Mouse (Mus musculus): ENCODE data around the gene Sbno2. TPM values are rescaled to one million over a fixed set of nuclear protein-coding genes. Genes with fewer than 3 reads are reported as not detected.

Sbno2 gene
- 9.2 and 12.5 TPM in 2 replicates for total RNA-seq (2015; ENCODE audit: low replicate concordance)
- total RNA-seq (2017; ENCODE audit: low replicate concordance), result 17.1 and 20.9 TPM in 2 replicates

DNA sequence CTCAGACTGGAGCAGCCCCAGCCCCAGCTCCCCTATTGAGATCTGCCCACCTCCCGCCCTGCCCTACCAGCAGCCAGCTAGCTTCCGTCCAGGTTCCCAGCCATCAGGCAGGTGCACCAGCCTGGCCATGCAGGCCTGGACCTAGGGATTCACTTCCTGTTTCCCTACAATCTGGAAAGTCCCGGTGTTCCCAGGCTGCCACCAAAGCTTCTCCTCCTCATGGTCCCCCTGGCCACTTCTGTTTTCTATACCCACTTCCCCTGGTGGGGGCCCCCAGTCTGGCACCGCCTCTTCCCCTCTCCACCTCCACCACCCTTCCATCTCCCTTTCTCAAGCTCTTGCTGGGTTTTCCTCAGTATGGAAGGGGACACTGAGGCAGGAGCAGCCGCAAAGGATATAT, at the start of gene Sbno2:
Sbno2 (minus strand) TSS at position 112 of the 400 bp plus-strand sequence.
- no peak for ATAC-seq (replicated peaks; ENCODE audit: low FRiP score, poor library complexity, severe bottlenecking)

DNA sequence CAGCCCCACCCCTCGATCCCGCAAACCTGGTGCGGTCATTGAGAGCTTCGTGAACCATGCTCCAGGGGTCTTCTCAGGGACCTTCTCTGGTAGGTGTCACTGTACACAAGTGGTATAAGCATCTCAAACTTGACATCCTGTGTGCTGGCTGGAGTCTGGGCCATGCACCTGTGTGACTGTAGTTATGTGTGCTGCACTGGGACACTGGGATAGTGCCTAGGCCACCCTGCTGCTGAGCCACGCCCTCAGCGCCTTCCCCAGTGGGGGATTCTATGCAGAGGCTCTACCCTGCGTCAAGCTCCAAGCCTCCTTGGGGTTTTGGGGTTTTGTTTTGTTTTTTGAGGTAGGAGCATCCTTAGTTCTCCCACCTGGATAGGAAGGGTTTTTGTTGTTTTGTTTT, 49.0 kb upstream of the Sbno2 start:
- no peak for ATAC-seq (replicated peaks; ENCODE audit: low FRiP score, poor library complexity, severe bottlenecking)

DNA sequence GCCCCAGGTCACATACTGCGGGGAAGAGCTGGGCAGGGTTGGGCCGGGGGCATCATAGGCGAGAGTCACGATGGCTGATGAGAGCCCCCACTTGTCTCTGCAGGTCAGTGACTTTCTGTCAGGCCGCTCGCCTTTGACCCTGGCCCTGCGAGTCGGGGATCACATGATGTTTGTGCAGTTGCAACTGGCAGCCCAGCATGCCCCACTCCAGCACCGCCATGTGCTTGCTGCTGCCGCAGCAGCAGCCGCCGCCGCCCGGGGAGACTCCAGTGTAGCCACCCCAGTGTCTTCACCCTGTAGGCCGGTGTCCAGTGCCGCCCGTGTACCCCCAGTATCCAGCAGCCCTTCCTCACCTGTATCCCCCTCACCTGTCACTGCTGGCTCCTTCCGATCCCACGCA, 48.3 kb upstream of the Sbno2 start:
- ATAC-seq (replicated peaks; ENCODE audit: low FRiP score, poor library complexity, severe bottlenecking), result no peak

DNA sequence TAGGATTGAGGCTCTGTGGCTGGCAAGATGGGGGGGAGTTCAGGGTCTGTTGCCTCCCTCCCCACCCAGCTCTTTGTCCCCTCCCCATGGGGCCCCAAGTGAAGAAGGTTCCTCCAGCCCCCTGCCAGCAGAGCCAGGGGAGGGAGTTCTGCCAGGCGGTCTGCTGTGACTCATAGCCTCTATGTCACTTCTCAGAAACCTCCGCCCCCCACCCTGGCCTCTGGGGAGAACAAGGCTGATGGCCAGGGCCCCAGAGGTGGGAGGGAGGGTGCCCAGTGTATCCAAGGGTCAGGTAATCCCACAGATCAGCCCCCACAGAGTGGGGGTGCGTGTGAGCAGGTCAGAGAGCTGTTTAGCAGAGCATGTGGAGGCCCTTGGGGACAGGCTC, 47.5 kb upstream of the Sbno2 start:
- ATAC-seq (replicated peaks; ENCODE audit: low FRiP score, poor library complexity, severe bottlenecking), result no peak

DNA sequence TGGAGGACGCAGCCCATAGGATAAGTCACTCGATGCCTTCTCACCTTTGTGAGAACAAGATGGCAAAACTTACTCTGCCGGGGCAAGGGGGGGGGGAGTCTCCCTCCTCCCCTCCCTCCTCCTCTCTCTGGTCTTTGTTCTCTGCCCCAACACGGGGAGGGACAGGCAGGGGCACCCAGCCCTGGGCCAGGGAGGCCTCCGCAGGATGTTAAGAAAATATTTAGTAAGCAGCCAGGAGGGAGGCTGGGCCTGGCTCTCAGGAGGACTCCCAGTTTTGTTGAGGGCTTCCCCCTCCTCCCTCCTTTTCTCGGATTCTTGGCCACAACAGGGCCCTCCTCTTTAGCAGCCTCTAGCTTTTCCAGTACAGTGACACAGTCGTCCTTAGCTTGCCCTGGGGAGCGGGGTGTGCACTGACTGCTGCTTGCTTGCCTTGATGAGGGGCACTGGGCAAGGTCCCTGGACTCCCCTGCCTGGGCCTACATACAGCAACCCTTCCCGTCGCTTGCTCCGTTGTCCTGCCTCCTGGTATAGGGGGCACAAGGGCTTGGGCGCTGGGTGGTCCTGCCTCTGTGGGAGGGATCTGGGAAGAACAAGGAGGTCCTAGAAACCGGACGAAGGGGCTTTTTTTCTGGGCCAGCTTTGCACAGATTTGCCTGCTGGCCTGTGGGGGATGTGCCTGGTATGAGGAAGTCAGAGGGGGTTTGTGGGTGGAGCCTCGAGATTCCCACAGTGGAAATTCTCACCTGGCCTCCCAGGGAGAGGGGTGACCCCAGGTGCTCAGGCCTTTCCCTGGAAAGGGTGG, 46.9 kb upstream of the Sbno2 start:
- no peak for ATAC-seq (replicated peaks; ENCODE audit: low FRiP score, poor library complexity, severe bottlenecking)

DNA sequence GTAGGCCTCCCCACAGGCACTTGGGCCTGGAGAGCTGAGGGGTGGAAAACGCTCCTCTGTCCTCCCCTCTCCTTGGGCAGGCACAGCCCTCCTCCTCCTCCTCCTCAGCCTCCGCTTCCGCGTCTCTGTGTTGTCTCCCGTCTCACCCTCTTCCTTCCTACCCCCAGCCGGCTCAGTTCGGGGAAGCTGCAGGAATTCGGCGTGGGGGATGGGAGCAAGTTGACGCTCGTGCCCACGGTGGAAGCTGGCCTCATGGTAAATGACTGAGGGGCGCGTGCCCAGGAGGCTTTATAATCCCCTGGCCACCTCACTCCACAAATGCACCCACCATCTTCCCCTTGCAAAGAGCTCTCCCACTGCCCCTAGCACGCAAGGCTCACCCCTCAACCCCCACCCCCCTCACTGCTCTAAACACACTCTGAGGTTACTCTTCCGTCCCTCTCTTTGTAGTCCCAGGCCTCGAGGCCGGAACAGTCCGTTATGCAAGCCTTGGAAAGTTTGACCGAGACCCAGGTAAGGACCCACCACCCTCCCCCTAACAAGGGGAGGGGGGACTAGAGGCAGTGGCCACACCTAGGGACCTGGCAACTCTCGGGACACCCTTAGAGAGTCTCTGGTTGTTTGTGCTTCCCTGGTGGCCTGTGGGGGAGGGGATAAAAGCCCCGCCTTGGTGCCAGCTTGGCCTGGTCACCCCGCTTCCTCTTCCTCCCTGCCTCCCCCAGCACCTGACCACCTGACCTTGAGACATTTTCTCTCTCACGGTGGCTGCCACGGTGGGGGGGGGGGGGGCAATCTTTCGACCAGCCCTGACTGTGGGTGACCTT, 46.1 kb upstream of the Sbno2 start:
- ATAC-seq (replicated peaks; ENCODE audit: low FRiP score, poor library complexity, severe bottlenecking), result no peak

DNA sequence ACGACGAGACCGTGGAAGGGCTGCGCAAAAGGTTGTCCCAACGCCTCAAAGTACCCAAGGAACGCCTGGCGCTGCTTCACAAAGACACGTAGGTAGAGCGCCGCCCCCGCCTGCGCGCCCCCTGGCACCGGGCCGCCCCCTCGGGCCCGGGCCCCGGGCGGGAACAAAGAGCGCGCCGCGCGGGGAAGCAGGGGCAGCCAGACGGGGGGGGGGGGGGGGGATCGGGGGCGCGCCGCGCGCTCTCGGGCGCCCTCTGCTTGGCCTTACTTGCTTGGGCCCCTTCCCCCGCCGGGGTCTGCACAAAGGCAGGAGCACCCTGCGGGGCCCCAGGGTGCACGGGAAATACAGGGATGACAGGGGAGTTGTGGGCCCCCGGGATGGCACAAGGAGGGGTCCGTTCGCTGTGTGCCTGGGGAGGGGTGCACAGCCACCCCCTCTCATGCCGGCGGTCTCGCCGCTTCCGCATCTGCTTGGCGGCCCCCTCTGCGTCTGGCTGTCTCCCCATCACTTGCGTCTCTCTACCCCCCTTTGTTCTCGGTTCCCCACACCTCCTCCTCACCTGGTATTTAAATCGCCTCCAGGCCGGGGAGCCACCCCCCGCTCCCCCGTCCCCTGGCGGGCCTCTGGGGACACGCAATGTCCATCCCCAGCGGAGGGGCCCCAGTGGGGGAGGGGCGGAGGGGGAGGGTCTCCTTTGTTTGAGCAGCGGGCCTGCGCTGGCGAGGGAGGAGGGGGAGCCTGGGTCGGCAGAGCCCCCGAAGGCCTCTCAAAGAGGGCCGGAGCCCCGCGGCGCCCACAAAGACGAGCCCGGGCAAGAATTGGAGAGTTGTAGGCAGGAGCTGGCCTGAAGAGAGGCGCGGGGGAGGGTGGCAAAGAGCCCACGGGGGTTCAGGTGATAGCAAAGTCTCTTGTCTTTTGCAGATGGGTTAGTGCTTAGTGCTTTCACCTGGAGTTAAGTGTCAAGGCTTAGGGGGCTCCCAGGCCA, 45.1 kb upstream of the Sbno2 start:
- no peak for ATAC-seq (replicated peaks; ENCODE audit: low FRiP score, poor library complexity, severe bottlenecking)

DNA sequence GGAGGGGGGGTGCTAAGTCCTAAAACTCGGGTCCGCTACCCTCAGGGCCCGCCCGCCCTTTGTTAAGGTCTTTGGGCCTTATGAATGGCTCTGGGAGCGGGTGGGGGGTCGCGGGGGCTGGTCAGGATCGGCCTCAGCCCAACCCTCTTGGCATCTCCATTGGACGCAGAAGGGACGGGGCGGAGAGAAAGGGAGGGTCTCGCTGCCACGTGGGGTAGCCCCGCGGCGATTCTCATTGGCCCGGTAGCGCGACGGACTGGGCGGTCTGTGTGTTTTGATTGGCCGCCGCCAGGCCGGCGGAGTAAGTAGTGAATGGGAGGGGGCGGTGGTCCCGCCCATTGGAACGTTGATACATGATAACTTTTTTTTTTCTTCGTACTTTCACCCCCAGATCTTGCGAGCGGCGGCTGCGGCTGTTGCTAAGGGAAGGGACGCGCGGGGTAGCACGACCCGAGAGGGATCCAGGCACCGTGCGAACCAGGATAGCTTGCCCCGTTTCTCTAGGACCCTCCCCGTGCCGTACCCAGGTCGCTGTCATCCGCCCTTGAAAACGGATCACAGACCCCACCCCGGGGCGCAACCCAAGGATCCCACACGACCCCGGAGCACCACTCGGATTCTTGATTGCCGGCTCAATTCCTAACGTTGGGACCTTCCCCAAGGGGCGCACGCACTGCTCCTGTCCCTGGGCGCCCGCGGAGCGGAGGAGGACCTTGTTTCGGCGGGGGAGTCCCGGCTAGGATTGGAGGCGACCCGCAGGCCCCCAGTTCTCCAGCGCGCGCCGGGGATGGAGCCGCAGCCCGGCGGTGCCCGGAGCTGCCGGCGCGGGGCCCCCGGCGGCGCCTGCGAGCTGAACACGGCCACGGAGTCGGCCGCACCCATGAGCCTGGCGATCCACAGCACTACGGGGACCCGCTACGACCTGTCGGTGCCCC, 44.2 kb upstream of the Sbno2 start:
- ATAC-seq (replicated peaks; ENCODE audit: low FRiP score, poor library complexity, severe bottlenecking), result peak; percentile 59

DNA sequence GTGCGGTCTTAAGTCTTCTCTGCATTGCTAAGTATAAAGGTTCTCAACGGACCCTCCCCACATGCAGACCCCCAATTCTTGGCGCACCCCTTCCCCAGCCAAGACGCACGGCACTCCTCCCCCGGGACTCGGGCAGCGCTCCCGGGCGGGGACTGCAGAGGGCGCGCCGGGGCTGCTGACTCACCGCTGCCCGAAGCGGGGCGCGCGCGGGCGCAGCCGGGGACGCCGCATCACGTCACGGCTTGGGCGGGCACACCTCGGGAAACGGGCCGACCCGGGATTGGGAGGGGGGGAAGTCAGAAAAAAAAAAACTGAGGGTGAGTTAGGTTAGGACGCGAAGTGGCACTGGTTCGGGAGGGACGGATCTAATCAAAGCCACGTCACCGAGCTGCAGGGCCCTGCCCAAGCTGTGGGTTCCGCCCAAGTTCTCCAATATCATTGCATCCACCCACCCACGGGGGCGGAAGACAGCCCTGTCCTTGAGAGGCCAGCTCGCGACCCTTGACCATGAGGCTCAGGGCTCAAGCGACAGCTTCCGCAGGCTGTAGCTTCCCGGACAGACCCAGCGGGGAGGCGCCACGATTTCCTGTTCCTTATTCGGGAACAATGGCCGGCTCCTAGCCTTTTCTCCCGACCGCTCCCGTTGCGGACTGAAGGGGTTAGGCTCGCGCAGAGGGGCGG, 43.4 kb upstream of the Sbno2 start:
- peak; percentile 45 for ATAC-seq (replicated peaks; ENCODE audit: low FRiP score, poor library complexity, severe bottlenecking)

DNA sequence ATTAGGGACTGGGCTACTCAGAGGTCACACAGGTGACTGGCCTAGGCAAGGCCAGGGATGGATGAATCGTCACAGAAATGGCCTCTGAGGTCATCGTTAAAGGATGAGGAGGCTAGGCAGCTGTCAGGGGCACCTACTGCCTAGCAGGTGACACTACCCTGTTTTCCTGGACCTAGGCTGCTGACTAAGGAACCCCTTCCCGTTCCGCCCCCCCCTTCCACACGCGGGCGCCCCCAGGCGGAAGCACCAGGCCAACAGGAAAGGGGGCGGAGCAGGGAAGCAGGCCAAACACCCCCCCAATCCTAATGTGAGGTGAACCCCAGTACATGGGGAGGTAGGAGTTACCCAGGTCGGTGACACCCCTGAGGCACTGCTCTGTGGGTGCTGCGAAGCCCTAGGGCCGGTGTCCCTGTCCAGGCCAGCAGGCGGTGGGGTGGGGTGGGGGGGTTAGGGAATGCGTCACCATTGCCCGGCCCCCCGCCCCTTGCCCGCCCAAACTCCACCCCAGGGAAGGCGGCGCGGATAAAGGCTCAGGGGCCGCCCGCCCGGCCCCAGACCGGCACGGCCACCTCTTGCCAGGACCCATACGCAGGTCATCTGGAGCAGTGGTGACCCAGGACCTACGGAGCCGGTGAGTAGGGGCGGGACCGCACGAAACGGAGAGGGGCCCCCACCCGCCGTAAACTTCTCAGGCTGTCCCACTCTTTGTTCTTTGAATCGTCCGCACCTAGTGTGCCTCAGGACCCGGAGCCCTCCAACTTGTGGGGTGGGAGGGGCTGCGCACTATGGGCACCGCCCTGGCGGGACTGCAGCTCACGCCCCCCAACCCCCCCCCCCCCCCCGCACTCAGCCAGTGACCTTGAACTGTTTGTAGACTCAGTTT, 42.6 kb upstream of the Sbno2 start, which contains the start of gene Midn:
Midn (plus strand) TSS at position 554 of the 883 bp plus-strand sequence.
- 0 out of 2 replicates have a peak, but pooled peaks have one; percentile 5 for ATAC-seq (replicated peaks; ENCODE audit: low FRiP score, poor library complexity, severe bottlenecking)

DNA sequence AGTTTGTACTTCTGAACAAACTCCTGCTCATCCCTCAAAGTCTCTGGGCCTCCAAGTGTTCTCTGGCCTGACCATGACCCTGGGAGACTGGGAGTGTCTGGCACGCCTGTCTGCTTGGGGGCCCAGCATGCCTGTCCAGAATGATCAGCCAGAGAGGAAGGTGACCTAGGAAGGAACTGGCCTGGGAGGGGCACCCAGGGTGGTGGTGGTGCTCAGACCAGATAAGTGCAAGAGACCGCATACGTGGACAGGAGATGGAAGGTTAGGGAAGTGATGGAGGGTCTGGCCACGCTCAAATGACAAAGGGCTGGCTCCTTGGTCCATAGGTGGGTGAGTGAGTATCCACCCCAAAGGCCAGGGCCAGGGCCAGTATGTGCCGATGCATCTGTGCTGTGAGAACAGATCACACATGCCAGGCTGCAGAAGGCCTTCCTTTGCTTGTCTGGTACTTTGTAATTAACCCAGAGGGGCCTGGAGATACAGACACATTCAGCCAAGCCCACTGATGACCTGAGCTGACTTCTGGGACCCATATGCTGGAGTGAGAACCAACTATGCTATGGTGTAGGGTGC, 41.9 kb upstream of the Sbno2 start:
- ATAC-seq (replicated peaks; ENCODE audit: low FRiP score, poor library complexity, severe bottlenecking), result no peak

DNA sequence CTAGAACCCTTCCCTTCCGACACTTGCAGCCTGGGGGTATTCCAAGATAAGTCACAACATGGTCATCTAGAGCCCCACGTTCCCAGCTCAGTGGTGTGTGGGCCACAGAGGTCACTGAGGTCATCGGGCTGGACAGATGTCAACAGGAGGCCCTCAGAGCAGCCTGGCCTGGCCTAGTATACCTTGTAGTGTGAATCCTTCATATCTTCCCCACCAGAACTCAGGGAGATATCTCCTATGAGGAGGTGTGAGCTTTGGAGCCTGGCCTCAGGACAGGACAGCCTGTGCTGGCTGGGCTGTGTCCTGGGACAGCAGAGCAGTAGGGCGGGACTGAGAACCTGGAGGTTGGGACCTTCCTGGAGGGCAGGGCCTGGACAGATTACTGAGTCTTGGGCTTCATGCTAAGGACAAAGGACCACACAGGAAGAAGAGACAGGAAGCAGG, 41.2 kb upstream of the Sbno2 start:
- no peak for ATAC-seq (replicated peaks; ENCODE audit: low FRiP score, poor library complexity, severe bottlenecking)

DNA sequence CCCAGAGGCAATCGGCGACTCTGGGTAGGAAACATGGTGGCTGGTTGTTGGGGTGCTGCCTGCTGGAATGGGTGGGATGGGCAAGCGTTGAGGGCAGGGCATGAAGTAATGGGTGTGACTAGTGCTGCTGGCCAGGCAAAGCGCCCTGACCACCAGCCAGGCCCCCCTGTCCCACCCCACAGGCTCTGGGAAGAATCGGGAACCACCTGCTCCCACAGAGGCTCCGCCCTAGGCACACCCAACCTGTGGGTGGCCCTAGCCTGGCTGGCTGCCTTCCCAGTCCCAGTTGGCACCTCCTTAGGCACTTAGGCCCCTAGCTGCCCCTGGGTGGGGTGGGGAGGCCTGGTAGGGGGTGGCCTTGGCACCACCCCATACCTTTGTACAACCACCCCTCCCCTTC, 40.5 kb upstream of the Sbno2 start:
- ATAC-seq (replicated peaks; ENCODE audit: low FRiP score, poor library complexity, severe bottlenecking), result 0 out of 2 replicates have a peak, but pooled peaks have one; percentile 3

DNA sequence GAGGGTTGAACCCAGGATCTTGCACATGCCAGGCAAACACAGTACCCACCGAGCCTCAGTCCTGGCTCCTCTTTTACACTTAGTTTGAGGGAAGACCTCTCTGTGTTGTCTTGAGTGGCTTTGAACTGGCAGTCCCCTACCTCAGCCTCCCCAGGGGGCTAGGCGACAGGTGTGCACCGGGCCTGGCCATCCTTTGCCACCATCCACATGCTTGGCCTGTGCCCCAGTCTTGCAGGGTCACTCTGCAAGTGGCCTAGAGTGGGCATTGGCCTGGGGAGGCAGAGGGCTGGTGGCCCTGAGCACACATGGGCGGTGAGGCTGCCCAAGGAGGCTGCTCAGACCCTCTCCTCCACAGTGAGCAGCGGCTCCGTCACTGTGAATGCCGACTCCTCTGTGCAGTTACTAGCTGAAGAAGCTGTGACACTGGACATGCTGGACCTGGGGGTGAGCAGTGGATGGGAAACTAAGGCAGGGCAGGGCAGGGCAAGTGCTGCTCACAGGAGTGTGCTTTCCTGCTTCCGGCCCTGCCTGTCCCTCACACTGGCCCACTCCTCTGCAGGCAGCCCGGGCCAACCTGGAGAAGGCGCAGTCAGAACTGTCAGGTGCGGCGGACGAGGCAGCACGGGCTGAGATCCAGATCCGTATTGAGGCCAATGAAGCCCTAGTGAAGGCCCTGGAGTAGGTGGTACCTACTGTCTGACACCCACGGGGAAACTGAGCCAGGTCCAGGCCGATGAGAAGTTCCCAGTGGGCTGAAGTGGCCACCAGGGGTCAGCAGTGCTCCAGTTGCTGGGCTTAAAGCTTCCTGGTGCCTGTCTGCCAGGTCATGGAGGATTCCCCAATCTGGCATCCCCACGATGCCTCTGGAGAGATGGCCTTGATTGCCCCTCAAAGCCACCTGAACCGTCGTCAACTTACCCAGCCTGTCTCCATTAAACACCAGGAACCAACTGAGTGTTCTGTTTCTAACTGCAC, 39.8 kb upstream of the Sbno2 start:
- no peak for ATAC-seq (replicated peaks; ENCODE audit: low FRiP score, poor library complexity, severe bottlenecking)

DNA sequence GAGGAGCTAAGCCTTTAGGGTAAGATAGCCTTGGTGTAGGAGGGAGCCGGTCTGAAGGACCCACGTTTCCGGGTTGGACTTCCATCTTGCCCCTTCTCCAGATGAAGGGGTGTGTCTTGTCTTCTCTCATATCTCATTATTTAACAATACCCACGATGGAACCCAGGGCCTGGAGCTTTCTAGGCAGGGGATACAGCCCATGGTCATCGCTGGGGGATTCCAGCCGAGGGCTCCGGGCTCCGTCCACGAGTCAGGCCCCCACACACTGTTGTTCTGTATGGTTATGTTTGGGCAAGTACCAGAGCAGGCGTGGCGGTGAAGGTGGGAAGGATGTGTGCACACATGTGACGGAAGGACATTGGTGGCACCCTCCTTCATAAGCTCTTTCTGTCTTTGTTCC, 38.8 kb upstream of the Sbno2 start:
- no peak for ATAC-seq (replicated peaks; ENCODE audit: low FRiP score, poor library complexity, severe bottlenecking)

DNA sequence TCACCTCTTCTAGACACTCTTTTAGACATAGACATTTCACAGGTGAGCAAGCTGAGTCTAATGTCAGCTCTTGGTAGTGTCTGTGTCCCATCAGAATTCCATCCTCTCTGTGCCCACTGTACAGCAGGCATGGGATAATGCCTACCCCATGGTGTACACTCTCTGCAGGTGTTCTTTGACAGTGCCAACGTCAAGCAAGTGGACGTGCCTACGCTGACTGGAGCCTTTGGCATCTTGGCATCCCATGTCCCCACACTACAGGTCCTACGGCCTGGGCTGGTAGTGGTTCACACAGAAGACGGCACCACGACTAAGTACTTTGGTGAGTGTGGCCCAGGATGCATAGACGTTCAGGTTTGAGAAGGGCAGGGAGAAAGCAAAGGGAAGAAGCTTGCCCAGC, 38.3 kb upstream of the Sbno2 start:
- no peak for ATAC-seq (replicated peaks; ENCODE audit: low FRiP score, poor library complexity, severe bottlenecking)
